Mouse (Mus musculus): Measurements from ENCODE around the gene Smim24. TPM values are rescaled to one million over a fixed set of nuclear protein-coding genes. Genes with fewer than 3 reads are reported as not detected.

The Smim24 gene
- polyA plus RNA-seq, 1 experiment from 2014 or later = 2.9 TPM

DNA sequence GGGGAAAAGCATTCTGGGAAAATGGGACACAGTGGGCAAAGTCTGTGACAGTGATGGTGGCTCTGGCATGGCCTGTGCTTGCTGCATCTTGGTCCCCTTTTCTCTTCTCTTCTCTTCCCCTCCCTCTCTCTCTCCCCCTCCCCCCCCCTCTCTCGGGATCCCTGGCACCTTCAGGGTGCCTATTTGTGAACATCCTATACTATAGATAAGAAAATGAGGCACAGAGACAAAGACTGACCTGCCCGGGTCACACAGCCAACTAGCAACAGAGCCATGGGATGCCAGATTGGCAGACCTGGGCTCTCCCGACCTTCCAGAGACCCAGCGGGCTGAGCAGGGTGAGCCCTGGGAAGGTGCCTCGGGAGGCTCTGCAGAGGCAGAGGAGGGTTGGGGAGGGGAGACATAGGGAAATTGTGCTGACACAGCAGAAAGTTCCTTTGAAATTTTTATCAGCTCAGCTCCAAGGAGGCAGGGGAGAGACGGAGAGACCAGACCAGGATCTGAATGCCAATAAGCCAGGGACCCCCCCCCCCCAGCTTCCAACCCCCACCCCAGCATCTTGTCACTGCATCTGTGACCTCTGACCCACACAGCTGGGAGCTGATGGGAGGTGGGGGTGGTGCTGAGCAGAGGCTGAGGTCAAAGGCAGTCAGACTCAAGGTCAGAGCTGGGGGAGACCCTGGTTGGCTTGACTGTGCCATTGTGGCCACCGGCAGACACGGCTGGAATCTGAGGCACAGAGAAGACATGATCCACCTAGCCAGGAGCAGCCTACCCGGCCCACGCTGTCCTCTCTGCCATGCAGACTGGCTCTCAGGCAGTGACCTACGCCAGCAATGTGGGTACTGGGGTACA, 25.6 kb downstream of the Smim24 start:
- no peak overlapping the region for H3K4me2 ChIP-seq
- no peaks in the 10 kb centered on the region for H3K27me3 ChIP-seq (replicated peaks)
- 44% methylated on average over 11 of the region's 11 CpGs for WGBS
- H3K9ac ChIP-seq = 0 out of 2 replicates have a peak overlapping the region, but pooled peaks have one; percentile 13
- no peak for ATAC-seq (ENCODE audit: insufficient number of reproducible peaks, low FRiP score)
- H3K27ac ChIP-seq (ENCODE audit: poor library complexity, severe bottlenecking) = no peak overlapping the region
- peaks cover 29% of the 10 kb centered on the region for H3K36me3 ChIP-seq
- peaks cover 69% of the 10 kb centered on the region for H3K4me1 ChIP-seq (replicated peaks)
- H3K9me3 ChIP-seq (replicated peaks) = no peaks in the 10 kb centered on the region
- H3K4me3 ChIP-seq = no peak overlapping the region

DNA sequence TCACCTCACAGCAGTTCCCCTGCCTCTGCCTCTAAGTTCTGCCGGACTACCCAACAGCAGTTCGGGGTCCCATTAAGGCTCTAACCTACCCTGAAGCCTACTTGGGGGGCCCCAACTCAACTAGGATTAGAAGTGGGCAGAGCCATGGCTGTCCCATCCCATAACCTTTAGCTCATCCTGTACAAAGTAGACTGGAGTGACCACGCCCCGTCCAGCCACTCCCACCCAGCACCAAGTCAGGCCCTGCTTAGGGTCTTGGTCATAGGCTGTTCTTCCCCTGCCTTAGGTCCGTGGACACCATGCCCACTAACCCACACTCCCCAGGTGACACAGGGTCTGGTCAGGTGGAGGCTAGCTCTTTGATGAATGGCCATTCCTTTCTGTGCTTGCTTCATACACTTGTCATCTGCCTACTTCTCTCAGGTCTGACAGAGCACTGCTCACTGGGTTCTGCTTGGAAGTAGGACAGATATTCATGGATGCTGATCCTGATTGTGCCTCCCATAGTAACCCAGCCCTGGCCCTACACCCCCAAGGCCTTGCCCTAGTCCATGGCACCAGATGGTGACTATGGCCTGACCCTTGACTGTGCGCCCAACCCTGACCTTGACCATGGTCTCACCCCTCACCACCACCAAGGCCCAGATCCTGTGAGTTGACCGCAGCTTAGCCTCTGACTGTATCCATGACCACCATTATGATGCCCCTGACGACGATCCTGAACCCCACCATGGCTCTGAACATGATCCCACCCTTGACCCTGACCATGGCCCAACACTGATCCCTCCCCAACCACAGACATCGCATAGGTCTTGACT, 26.5 kb downstream of the Smim24 start:
- H3K9ac ChIP-seq = no peak overlapping the region
- no peaks in the 10 kb centered on the region for H3K9me3 ChIP-seq (replicated peaks)
- peaks cover 67% of the 10 kb centered on the region for H3K4me1 ChIP-seq (replicated peaks)
- H3K4me3 ChIP-seq = no peak overlapping the region
- no peak for ATAC-seq (ENCODE audit: insufficient number of reproducible peaks, low FRiP score)
- H3K36me3 ChIP-seq = peaks cover 29% of the 10 kb centered on the region
- no peaks in the 10 kb centered on the region for H3K27me3 ChIP-seq (replicated peaks)
- 87% methylated on average over 10 of the region's 10 CpGs for WGBS
- H3K4me2 ChIP-seq = no peak overlapping the region
- H3K27ac ChIP-seq (ENCODE audit: poor library complexity, severe bottlenecking) = no peak overlapping the region

DNA sequence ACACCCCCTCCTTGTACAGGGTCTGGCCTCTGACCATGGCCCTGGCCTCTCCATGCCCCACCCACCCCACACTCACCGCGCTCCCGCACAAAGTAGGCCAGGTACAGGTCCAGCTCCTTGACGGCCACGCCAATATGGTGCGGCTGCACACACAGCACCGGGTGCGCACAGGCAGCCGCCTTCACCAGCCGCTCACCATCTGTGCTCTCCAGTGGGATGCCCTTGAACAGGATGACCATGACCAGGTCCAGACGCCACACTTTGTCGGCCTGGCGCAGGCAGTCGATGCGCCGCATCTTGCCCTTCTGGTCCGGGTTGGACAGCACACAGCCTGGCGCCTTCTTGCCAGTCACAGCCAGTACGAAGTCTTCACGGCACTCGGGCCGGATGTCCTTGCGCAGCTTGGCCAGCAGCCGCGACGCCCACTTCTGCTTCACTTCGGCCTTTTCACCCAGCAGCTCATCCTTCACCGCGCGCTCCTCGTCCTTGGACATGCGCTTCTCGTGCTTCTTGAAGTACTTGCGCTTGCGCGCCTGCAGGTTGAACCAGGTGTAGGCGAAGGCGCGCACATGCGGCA, 27.4 kb downstream of the Smim24 start:
- H3K27me3 ChIP-seq (replicated peaks) = no peaks in the 10 kb centered on the region
- ATAC-seq (ENCODE audit: insufficient number of reproducible peaks, low FRiP score) = no peak
- 80% methylated on average over 40 of the region's 40 CpGs for WGBS
- no peak overlapping the region for H3K9ac ChIP-seq
- H3K27ac ChIP-seq (ENCODE audit: poor library complexity, severe bottlenecking) = no peak overlapping the region
- H3K36me3 ChIP-seq = peaks cover 29% of the 10 kb centered on the region
- H3K4me1 ChIP-seq (replicated peaks) = peaks cover 67% of the 10 kb centered on the region
- H3K4me2 ChIP-seq = no peak overlapping the region
- no peaks in the 10 kb centered on the region for H3K9me3 ChIP-seq (replicated peaks)
- no peak overlapping the region for H3K4me3 ChIP-seq

DNA sequence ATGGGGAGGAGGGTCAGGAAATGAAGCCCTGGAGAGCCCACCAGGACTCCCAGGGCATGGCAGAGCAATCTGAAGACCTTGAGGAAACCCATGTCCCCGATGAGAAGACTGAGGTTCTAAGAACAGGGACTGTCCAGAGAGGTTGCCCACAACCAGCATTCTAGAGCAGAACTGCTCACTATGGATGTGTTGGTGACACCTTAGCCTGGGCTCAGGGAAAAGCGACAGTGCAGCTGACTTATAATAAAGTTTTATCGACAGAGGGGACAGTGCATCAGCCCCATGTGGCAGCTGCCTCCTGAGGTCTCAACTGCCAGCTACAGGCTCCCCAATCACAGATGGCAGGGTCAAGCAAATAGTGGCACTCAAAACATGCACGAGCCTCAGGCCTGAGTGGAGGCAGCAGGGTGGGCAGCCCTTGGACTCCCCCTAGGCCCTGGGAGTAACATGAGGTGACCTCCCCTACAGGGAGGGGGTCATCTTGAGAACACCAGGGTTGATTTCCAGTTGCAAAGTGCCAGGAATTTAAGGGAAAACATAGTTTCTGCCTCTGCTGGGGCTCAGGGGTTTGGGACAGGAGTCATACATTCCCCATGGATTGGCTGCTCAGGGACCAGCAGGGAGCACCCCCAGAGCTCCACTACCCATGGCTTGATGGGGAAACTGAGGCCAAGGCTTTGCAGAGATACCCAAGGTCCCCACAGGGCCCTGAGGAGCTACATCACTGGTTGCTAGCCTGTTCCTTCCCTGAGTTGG, 28.4 kb downstream of the Smim24 start:
- peaks cover 67% of the 10 kb centered on the region for H3K4me1 ChIP-seq (replicated peaks)
- H3K27me3 ChIP-seq (replicated peaks) = no peaks in the 10 kb centered on the region
- peaks cover 27% of the 10 kb centered on the region for H3K36me3 ChIP-seq
- H3K9ac ChIP-seq = no peak overlapping the region; the same call in 1 of the 2 replicates
- H3K9me3 ChIP-seq (replicated peaks) = no peaks in the 10 kb centered on the region
- H3K27ac ChIP-seq (ENCODE audit: poor library complexity, severe bottlenecking) = no peak overlapping the region
- WGBS = 71% methylated on average over 4 of the region's 4 CpGs
- ATAC-seq (ENCODE audit: insufficient number of reproducible peaks, low FRiP score) = no peak
- H3K4me3 ChIP-seq = no peak overlapping the region
- no peak overlapping the region for H3K4me2 ChIP-seq

DNA sequence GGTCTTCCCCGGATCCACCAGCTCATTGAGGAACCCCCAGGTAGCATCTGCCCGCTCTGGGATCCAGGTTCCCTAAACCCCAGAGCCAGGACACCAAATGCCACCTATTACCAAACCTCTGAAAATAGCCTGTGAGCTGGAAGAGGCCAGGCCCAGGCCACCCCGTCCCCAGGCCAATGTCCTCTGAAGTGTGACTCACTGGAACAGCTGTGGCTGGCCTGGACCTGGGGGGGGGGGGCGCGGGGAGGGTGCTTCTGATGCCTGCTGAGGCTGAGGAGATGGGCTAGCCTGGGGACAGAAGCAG, 28.9 kb downstream of the Smim24 start:
- Histone ChIP-seq H3K27me3 (replicated peaks) (no peaks in the 10 kb centered on the region), H3K4me3 (no peak overlapping the region), H3K27ac (ENCODE audit: poor library complexity, severe bottlenecking) (no peak overlapping the region), H3K4me2 (no peak overlapping the region), H3K4me1 (replicated peaks) (peaks cover 63% of the 10 kb centered on the region), H3K9ac (no peak overlapping the region; the same call in 1 of the 2 replicates), H3K9me3 (replicated peaks) (no peaks in the 10 kb centered on the region), H3K36me3 (peaks cover 27% of the 10 kb centered on the region)
- ATAC-seq (ENCODE audit: insufficient number of reproducible peaks, low FRiP score) = no peak
- 62% methylated on average over 5 of the region's 5 CpGs for WGBS

DNA sequence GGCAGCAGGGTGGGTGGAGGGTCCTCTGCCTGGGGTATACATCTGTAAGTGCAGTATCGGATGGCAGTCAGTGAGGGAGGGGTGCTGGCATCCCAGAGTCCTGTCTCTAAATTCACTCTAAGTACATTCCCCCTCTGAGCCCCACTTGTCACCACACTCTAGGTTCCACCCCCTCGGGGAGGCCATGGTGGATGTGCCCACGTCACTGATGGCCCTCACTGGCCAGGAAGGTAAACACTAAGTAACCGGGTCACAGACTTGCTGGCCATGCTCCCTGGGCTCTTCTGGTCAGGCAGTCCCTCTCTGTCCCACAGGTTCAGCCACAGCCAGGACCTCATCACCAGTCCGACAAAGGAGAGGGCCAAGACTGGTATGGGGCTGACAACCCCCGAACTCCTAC, 29.3 kb downstream of the Smim24 start:
- no peak for ATAC-seq (ENCODE audit: insufficient number of reproducible peaks, low FRiP score)
- Histone ChIP-seq H3K9ac (no peak overlapping the region), H3K4me2 (no peak overlapping the region), H3K27ac (ENCODE audit: poor library complexity, severe bottlenecking) (no peak overlapping the region), H3K9me3 (replicated peaks) (no peaks in the 10 kb centered on the region), H3K4me3 (no peak overlapping the region), H3K36me3 (peaks cover 27% of the 10 kb centered on the region), H3K4me1 (replicated peaks) (peaks cover 59% of the 10 kb centered on the region), H3K27me3 (replicated peaks) (peaks cover under 1% of the 10 kb centered on the region; the same call in 1 of the 2 replicates)
- 67% methylated on average over 6 of the region's 6 CpGs for WGBS

DNA sequence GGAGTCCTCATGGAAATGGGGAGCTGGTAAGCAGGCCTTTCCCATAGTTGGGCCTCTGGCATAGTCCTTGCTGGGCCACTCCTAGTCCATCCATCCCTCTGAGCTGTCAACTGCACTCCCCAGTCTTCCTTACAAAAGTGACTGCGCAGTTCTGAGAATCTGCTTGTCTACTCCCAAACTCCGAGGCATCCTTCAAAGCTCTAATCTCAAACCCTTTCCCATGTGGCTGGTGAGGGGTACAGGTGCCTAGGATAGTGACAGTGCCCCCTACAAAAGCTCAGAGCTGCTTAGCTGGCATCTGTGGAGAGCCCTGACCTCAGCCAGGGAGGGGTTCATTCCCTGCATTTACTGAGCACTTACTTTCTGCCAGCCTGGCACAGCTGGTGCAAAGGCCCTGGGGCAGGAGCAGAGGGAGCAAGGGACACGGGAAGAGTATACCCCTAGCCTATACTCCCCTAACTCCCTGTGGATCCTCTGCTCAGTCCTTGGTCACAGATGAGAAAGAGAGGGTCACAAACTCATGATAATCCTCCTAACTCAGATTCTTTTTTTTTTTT, 29.9 kb downstream of the Smim24 start:
- no peak overlapping the region for H3K9ac ChIP-seq
- peaks cover 58% of the 10 kb centered on the region for H3K4me1 ChIP-seq (replicated peaks)
- H3K27me3 ChIP-seq (replicated peaks) = peaks cover 4% of the 10 kb centered on the region; the same call in 1 of the 2 replicates
- WGBS = 80% methylated on average over 3 of the region's 3 CpGs
- H3K4me3 ChIP-seq = no peak overlapping the region
- H3K9me3 ChIP-seq (replicated peaks) = no peaks in the 10 kb centered on the region
- H3K27ac ChIP-seq (ENCODE audit: poor library complexity, severe bottlenecking) = no peak overlapping the region
- no peak for ATAC-seq (ENCODE audit: insufficient number of reproducible peaks, low FRiP score)
- no peak overlapping the region for H3K4me2 ChIP-seq
- peaks cover 24% of the 10 kb centered on the region for H3K36me3 ChIP-seq

DNA sequence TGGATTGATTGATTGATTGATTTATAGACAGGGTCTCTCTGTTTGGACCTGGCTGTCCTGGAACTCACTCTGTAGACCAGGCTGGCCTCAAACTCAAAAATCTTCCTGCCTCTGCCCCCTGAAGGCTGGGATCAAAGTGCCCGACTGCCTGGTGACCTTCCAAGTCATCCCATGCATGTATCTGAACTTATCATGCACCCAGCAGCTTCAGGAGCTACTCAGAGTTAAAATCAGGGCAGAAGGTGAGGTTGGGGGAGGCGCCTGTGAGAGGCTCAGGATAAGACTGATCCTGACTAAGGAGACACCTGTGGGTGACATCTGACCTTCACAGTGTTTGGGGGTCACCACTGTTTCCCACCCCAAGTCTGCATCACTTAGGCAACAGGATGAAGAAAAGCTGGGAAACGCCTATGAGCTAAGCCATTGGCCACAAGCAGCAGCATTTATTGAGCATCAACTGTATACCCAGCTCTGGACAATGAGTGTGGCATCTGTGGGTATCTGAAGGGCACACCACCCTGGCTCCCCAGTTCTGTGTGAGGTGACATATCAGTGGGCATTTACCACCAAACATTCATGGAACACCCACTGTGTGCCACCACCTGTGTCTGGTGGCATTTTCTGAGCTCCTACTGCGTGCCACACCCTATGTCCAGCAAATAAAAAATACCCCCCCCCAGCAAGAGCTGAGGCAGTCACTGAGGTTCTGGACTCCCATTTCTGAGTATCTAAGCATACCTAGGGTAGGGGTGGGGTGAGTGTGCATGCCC, 30.8 kb downstream of the Smim24 start:
- Histone ChIP-seq H3K4me3 (0 out of 2 replicates have a peak overlapping the region, but pooled peaks have one; percentile 65), H3K4me1 (replicated peaks) (peaks cover 48% of the 10 kb centered on the region), H3K9ac (peak overlapping the region; percentile 63; the same call in 1 of the 2 replicates), H3K27me3 (replicated peaks) (peaks cover 4% of the 10 kb centered on the region; the same call in 1 of the 2 replicates), H3K27ac (ENCODE audit: poor library complexity, severe bottlenecking) (no peak overlapping the region), H3K36me3 (peaks cover 22% of the 10 kb centered on the region), H3K4me2 (peak overlapping the region; percentile 90), H3K9me3 (replicated peaks) (no peaks in the 10 kb centered on the region)
- no peak for ATAC-seq (ENCODE audit: insufficient number of reproducible peaks, low FRiP score)
- WGBS = 52% methylated on average over 4 of the region's 4 CpGs

DNA sequence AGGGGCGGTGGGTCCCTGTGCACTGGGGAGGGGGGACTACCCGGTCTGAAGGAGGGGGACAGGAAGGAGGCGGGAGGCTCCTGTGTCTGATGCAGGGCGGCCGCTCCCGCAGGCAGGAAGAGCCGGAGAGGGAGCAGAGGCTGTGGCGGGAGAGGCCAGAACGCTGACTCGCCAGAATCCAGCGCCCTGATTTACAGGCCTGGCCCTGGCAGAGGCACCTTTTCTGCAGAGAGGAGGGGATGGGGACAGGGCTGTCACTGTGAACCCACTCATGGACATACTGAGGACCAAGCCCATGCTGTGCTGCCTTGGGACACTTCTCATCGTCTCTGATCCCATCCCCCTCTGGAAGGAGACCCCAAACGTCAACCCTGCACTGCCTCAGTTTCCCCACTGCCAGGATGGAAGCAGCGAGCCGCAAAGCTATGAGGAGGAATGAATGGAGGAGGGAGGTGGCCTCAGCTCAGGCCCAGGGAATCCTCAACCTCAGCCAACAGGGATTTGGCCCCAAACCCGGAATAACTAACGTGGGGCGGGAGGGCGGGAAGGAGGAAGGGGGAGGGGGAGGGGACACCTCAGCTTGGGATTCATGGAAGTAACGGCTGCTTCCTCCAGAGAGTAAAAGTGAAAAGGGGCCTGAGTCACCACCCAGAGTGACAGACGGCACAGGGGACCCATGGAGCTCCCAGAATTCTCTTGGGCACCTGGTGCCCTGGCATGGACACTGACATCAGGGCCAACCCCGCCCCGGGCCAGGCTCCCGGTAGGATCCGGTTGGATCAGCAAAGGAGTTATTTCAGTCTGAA, 31.6 kb downstream of the Smim24 start:
- H3K4me3 ChIP-seq = peak overlapping the region; percentile 65
- peak overlapping the region; percentile 63 for H3K9ac ChIP-seq
- peaks cover 45% of the 10 kb centered on the region for H3K4me1 ChIP-seq (replicated peaks)
- H3K27me3 ChIP-seq (replicated peaks) = peaks cover 4% of the 10 kb centered on the region; the same call in 1 of the 2 replicates
- peak; percentile 25; the same call in 1 of the 2 replicates for ATAC-seq (ENCODE audit: insufficient number of reproducible peaks, low FRiP score)
- H3K9me3 ChIP-seq (replicated peaks) = no peaks in the 10 kb centered on the region
- WGBS = 6% methylated on average over 25 of the region's 25 CpGs
- peak overlapping the region; percentile 90 for H3K4me2 ChIP-seq
- H3K36me3 ChIP-seq = peaks cover 14% of the 10 kb centered on the region
- H3K27ac ChIP-seq (ENCODE audit: poor library complexity, severe bottlenecking) = peak overlapping the region; percentile 68

All from heart, embryonic 12.5 days (tissue).